Mouse (Mus musculus) gastrocnemius, postnatal 36 days (tissue): ENCODE data around the gene Eqtn. TPM values are rescaled to one million over a fixed set of nuclear protein-coding genes. Genes with fewer than 3 reads are reported as not detected.

Experiments used
- DNase-seq, 2 experiments: peaks; one replicate each; pipeline ENCODE4 v3.0.0; 2022
- intact Hi-C: fragments of 180-260 bp; cut with DNase I; formaldehyde crosslinking; loops from one replicate; pipeline ENCODE4 v1.15.1; 2025
- long read RNA-seq, 2 experiments: library from polyadenylated mRNA; stranded (forward); transcript quantifications; one replicate each; pipeline ENCODE4 v2.0.0; 2021
- total RNA-seq, 2 experiments: library from RNA; stranded (reverse); gene quantifications; 2 replicates each; pipeline ENCODE4 v1.2.3; 2021

The Eqtn gene
- total RNA-seq = under 1 TPM; 0.48 to 0.52 TPM
- long read RNA-seq, experiment 1 = 0 reads
- long read RNA-seq, experiment 2 = 0 reads

- intact Hi-C loops = no loop called here
- no peak for DNase-seq
Observed at GRCm38 (mm10) chr4:94928743-94929142, at the start of gene Eqtn. Gene Eqtn, minus strand, starts transcription at chr4:94928843.

- intact Hi-C loops = no loop called here
- DNase-seq = no peak
Observed at GRCm38 (mm10) chr4:94973321-94973720, 44.7 kb upstream of the Eqtn start.

DNA sequence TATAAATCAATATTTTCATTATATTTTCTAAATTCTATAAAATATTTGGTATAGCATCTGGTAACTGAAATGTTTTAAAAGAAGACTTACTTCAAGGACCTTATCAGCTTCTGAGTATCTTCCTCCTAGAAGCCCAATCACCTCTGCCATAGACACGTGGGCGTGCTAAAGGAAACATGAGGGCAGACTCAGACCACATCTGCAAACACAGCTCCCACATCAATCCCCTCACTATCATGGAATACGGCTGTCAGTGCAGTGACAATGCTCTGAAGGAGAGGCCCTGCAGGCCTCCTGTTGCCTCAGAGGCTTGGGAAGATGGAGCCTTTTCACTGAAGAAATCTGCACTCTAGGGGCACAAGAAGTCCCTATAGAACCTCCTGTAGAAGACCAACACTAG lies 24.1 kb upstream of the Eqtn start:
- intact Hi-C loops = no loop called here
- no peak for DNase-seq

DNA sequence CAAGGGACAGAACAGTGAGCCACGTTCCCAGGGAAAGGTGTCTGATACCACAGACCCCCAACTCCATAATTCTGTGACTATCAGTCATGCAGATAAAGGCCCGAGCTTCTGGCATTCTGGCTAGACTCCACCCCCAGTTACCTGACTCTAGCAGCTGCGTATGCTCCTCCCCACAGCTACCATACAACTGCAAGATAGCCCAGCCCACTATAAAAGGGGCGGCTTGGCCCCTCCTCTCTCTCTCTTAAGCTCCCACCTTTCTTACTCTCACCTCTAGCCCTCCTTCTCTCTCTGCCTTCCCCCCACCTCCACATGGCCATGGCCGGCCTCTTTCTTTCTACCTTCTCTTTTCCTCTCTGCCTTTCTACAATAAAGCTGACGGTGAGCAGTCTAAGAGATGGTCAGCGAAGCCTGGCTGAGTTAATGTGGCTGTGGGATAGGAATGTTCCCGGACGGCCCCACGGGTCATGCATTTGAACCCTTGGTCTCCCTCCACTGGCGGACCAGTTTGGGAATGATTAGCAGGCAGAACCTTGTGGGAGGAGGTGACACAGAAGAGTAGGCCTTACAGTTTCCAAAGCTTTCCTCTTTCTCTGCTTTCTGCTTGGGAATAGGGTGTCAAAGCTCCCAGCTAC lies 12.7 kb upstream of the Eqtn start:
- DNase-seq = no peak
- intact Hi-C loops = no loop called here

- DNase-seq = no peak
- intact Hi-C loops = loop anchor here (5.0 kb wide), 1 partner anchor 234 kb away; no protein-coding TSS in a partner anchor
Observed at GRCm38 (mm10) chr4:94901780-94902179, 26.9 kb downstream of the Eqtn start.

DNA sequence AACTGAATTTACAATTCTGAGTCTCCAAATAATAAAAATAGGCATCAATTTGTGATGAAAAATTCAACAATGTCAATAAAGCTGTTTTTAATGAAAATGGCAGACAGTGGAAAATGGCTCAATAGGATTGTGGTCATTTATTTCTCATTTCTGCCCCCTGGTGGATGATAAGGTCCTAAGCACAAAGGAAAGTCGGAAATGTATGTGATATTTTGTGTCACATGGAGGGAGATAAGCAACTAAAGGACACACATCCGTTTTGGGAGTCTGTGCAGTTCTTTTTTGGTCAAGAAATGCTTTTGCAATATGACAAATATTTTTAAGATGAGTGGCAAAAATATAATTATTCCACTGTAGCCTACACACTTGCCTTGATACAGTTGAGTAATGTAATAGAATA lies 27.9 kb downstream of the Eqtn start:
- no peak for DNase-seq
- intact Hi-C loops = loop anchor here (5.0 kb wide), 1 partner anchor 233 kb away; no protein-coding TSS in a partner anchor

Other genes with a start within 250 kb of the Eqtn start
- 10 to 100 TPM; 11.7 to 13.7 TPM for gene Tek, start 189.6 kb downstream of the Eqtn start, total RNA-seq
- gene Mysm1, start 50.3 kb upstream of the Eqtn start, total RNA-seq = 1 to 10 TPM; 7.2 to 9.6 TPM
- gene Jun, start 123.4 kb upstream of the Eqtn start, total RNA-seq = 10 to 100 TPM; 66.8 to 95.2 TPM